In the genomic region with DNA sequence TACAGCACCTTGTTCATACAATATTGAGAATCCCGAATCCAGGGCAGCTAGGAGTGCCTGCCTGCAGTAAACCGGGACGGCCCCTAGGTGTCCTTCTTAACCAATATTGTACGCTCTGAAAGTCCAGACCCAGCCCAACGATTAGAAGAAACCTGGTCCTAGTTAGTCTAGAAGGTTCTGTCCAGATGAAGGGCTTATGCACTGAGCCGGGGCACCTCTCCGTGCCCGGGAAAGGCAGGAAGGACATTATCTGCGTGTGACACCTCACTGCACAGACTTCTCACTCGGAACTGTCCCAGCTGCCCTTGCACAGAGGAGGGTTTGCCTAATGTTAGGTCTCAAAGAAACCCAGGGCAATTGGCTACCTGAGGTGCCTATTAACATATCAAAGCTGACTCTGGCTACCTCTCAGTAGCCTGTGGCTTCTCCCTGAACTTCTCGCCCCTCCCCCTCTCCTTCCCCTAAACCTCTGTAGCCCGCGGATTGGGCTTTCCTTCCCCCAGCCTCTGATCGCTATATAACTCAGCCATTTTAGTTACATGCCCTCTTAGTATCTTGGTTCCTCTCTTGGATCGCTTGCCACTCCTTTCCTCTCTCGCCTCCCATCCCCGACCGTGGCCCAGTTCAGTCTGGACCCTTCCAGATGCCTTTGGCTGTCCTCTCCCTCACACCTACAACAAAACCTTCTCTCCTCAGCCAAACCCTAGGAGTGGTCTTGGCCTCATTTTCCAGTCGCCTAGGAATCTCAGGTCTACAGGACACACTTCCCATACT, we compare ENCODE assay signal across 8 mouse cellular contexts. TPM values are rescaled to one million over a fixed set of nuclear protein-coding genes. Genes with fewer than 3 reads are reported as not detected.
DNase-seq lines count a peak whose midpoint lies in the region; ATAC-seq and TF ChIP-seq lines count a peak whose summit lies in the region.

No protein-coding gene starts in this region.

- peak; percentile 74 for DNase-seq in 416B (ENCODE audit: low read depth)
- peak; percentile 86 for DNase-seq in liver, adult 2 months (ENCODE audit: extremely low read depth, low read depth, low spot score)
- DNase-seq in spleen, postnatal 4 days (ENCODE audit: low spot score in 2 of 2): peak; percentile 47 to 74

- TF ChIP-seq CTCF in bone marrow, adult 2 months (IDR thresholded peaks at IDR 0.05; ENCODE audit: control insufficient read depth, insufficient read depth, low read length): peak; percentile 58
- TF ChIP-seq CTCF in liver, adult 2 months (IDR thresholded peaks at IDR 0.05; ENCODE audit: low read depth, low read length): peak; percentile 84

- H3K27ac ChIP-seq in bone marrow, adult 2 months (ENCODE audit: control insufficient read depth, insufficient read depth, low read depth, low read length, poor library complexity): no peak overlapping the region
- H3K27ac ChIP-seq in embryonic facial prominence, embryonic 15.5 days (replicated peaks): no peak overlapping the region
- 0 out of 2 replicates have a peak overlapping the region, but pooled peaks have one; percentile 14 for H3K27ac ChIP-seq in heart, embryonic 12.5 days (ENCODE audit: poor library complexity, severe bottlenecking)
- H3K27ac ChIP-seq in kidney, embryonic 16.5 days (ENCODE audit: low read length): peak overlapping the region; percentile 56
- H3K27ac ChIP-seq in liver, adult 2 months (replicated peaks; ENCODE audit: insufficient read depth, low read depth, low read length): peak overlapping the region; percentile 91

- H3K9me3 ChIP-seq in embryonic facial prominence, embryonic 15.5 days (replicated peaks): no peaks in the 10 kb centered on the region
- H3K9me3 ChIP-seq in heart, embryonic 12.5 days (replicated peaks): no peaks in the 10 kb centered on the region
- no peaks in the 10 kb centered on the region for H3K9me3 ChIP-seq in kidney, embryonic 16.5 days (ENCODE audit: low read length)

- no peaks in the 10 kb centered on the region for H3K79me2 ChIP-seq in liver, adult 2 months (ENCODE audit: control insufficient read depth, insufficient read depth, low read length)
- no peaks in the 10 kb centered on the region for H3K79me2 ChIP-seq in myocyte (ENCODE audit: control insufficient read depth, insufficient read depth)

- 6% methylated on average over 19 of the region's 19 CpGs for WGBS in bone marrow, adult 2 months
- WGBS in embryonic facial prominence, embryonic 15.5 days: 4% methylated on average over 19 of the region's 19 CpGs
- 3% methylated on average over 19 of the region's 19 CpGs for WGBS in heart, embryonic 12.5 days
- WGBS in kidney, embryonic 16.5 days: 1% methylated on average over 19 of the region's 19 CpGs
- under 1% methylated on average over 19 of the region's 19 CpGs for WGBS in liver, adult 2 months

- H3K4me3 ChIP-seq in bone marrow, adult 2 months (replicated peaks; ENCODE audit: control insufficient read depth, low read depth, low read length): peak overlapping the region; percentile 33
- H3K4me3 ChIP-seq in embryonic facial prominence, embryonic 15.5 days (replicated peaks): peak overlapping the region; percentile 37
- H3K4me3 ChIP-seq in heart, embryonic 12.5 days: peak overlapping the region; percentile 20
- H3K4me3 ChIP-seq in kidney, embryonic 16.5 days (ENCODE audit: low read length): peak overlapping the region; percentile 39
- peak overlapping the region; percentile 27 for H3K4me3 ChIP-seq in liver, adult 2 months (ENCODE audit: insufficient read depth, low read depth, low read length)
- no peak overlapping the region for H3K4me3 ChIP-seq in myocyte

- H3K9ac ChIP-seq in embryonic facial prominence, embryonic 15.5 days: 0 out of 2 replicates have a peak overlapping the region, but pooled peaks have one; percentile 4
- H3K9ac ChIP-seq in heart, embryonic 12.5 days: peak overlapping the region; percentile 38
- H3K9ac ChIP-seq in kidney, embryonic 16.5 days (replicated peaks; ENCODE audit: low read length): peak overlapping the region; percentile 65
- peak overlapping the region; percentile 68 for H3K9ac ChIP-seq in liver, adult 2 months (ENCODE audit: low read depth, low read length)

- peaks cover 4% of the 10 kb centered on the region; the same call in 1 of the 2 replicates for H3K27me3 ChIP-seq in embryonic facial prominence, embryonic 15.5 days
- H3K27me3 ChIP-seq in heart, embryonic 12.5 days (replicated peaks): no peaks in the 10 kb centered on the region
- H3K27me3 ChIP-seq in kidney, embryonic 16.5 days (ENCODE audit: insufficient read depth, low read length): 0 out of 2 replicates have a peak, but pooled peaks cover 5% of the 10 kb centered on the region
- no peaks in the 10 kb centered on the region for H3K27me3 ChIP-seq in liver, adult 2 months (ENCODE audit: control insufficient read depth, insufficient read depth, low read length)
- peaks cover 5% of the 10 kb centered on the region for H3K27me3 ChIP-seq in myocyte (ENCODE audit: control insufficient read depth, insufficient read depth, insufficient read length)

- peaks cover 1% of the 10 kb centered on the region; the same call in 1 of the 2 replicates for H3K4me1 ChIP-seq in bone marrow, adult 2 months (ENCODE audit: control insufficient read depth, insufficient read depth, low read length)
- H3K4me1 ChIP-seq in embryonic facial prominence, embryonic 15.5 days: peaks cover 13% of the 10 kb centered on the region
- H3K4me1 ChIP-seq in heart, embryonic 12.5 days (replicated peaks): peaks cover 26% of the 10 kb centered on the region
- peaks cover 14% of the 10 kb centered on the region for H3K4me1 ChIP-seq in kidney, embryonic 16.5 days (ENCODE audit: insufficient read depth, low read length)
- peaks cover 22% of the 10 kb centered on the region for H3K4me1 ChIP-seq in liver, adult 2 months (ENCODE audit: control insufficient read depth, insufficient read depth, low read length)

- ATAC-seq in embryonic facial prominence, embryonic 15.5 days (ENCODE audit: insufficient number of reproducible peaks, low FRiP score, low TSS enrichment, low read depth): peak; percentile 71; the same call in 1 of the 2 replicates
- ATAC-seq in heart, embryonic 12.5 days (ENCODE audit: insufficient number of reproducible peaks, low FRiP score): peak; percentile 59; the same call in 1 of the 2 replicates
- peak; percentile 90 for ATAC-seq in kidney, embryonic 16.5 days (ENCODE audit: low FRiP score, low TSS enrichment)

- no peaks in the 10 kb centered on the region for H3K36me3 ChIP-seq in embryonic facial prominence, embryonic 15.5 days
- no peaks in the 10 kb centered on the region for H3K36me3 ChIP-seq in heart, embryonic 12.5 days
- no peaks in the 10 kb centered on the region for H3K36me3 ChIP-seq in kidney, embryonic 16.5 days (ENCODE audit: insufficient read depth, low read length)
- no peaks in the 10 kb centered on the region for H3K36me3 ChIP-seq in liver, adult 2 months (ENCODE audit: control insufficient read depth, insufficient read depth, low read length)
- H3K36me3 ChIP-seq in myocyte (ENCODE audit: control insufficient read depth, insufficient read depth): no peaks in the 10 kb centered on the region

- peak overlapping the region; percentile 69 for H3K4me2 ChIP-seq in embryonic facial prominence, embryonic 15.5 days (replicated peaks)
- H3K4me2 ChIP-seq in heart, embryonic 12.5 days: peak overlapping the region; percentile 66
- peak overlapping the region; percentile 72 for H3K4me2 ChIP-seq in kidney, embryonic 16.5 days (replicated peaks; ENCODE audit: low read depth, low read length)
- H3K4me2 ChIP-seq in myocyte (ENCODE audit: low read depth): peak overlapping the region; percentile 80

- TF ChIP-seq POLR2A in bone marrow, adult 2 months (IDR thresholded peaks at IDR 0.05; ENCODE audit: borderline replicate concordance, control insufficient read depth, low read depth, low read length): no peak
- TF ChIP-seq POLR2A in liver, adult 2 months (IDR thresholded peaks at IDR 0.05; ENCODE audit: extremely low read depth, insufficient read depth, low read length): peak; percentile 52; the same call in 1 of the 2 replicates
- TF ChIP-seq POLR2A in myocyte (IDR thresholded peaks at IDR 0.05; ENCODE audit: insufficient read length, low read depth): no peak

- H3ac ChIP-seq in myocyte (ENCODE audit: control insufficient read depth, insufficient read length): no peak overlapping the region

TF ChIP-seq in myocyte, 11 proteins besides CTCF, POLR2A, EP300 and RAD21:
- TF ChIP-seq USF1 (IDR thresholded peaks at IDR 0.05; ENCODE audit: low read depth): no peak
- no peak for TF ChIP-seq MAX (IDR thresholded peaks at IDR 0.05; ENCODE audit: low read depth)
- TF ChIP-seq TCF12 (IDR thresholded peaks at IDR 0.05; ENCODE audit: insufficient read depth, poor library complexity, severe bottlenecking): no peak
- TF ChIP-seq TCF3 (IDR thresholded peaks at IDR 0.05; ENCODE audit: insufficient read length, low read depth): no peak
- TF ChIP-seq REST (IDR thresholded peaks at IDR 0.05; ENCODE audit: insufficient read depth, insufficient read length): no peak
- TF ChIP-seq SRF (IDR thresholded peaks at IDR 0.05; ENCODE audit: control insufficient read depth, insufficient read length, low read depth): no peak
- TF ChIP-seq E2F4 (IDR thresholded peaks at IDR 0.05; ENCODE audit: insufficient read depth): no peak
- no peak for TF ChIP-seq POLR2AphosphoS2 (IDR thresholded peaks at IDR 0.05; ENCODE audit: insufficient read length, low read depth)
- no peak for TF ChIP-seq MYOD1 (IDR thresholded peaks at IDR 0.05; ENCODE audit: control insufficient read depth in 1 of 3, insufficient read length in 2 of 3, low read depth in 2 of 3)
- TF ChIP-seq CEBPB (IDR thresholded peaks at IDR 0.05; ENCODE audit: insufficient read depth, poor library complexity, severe bottlenecking): no peak
- no peak for TF ChIP-seq MYOG (IDR thresholded peaks at IDR 0.05; ENCODE audit: control insufficient read depth in 1 of 3, insufficient read depth in 1 of 3, insufficient read length in 2 of 3, low read depth in 2 of 3)

RNA-seq across cellular contexts. Expression of a gene that starts 25.6 kb away (rescaled TPM):
- polyA plus RNA-seq in bone marrow, adult 2 months (2011; ENCODE audit: insufficient read depth, insufficient read length, low replicate concordance, missing spikeins): 1.5 TPM in 1 of 2 replicates, not detected in the other
- polyA plus RNA-seq in embryonic facial prominence, embryonic 15.5 days (2015; fragmentation: Nextera tagmentation; extraction: Ambion mirVana): 10.6 and 14.4 TPM in 2 replicates
- polyA plus RNA-seq in heart, embryonic 12.5 days (2016; fragmentation: Nextera tagmentation; extraction: Ambion mirVana): 18.0 and 18.7 TPM in 2 replicates
- polyA plus RNA-seq in kidney, embryonic 16.5 days (2015; fragmentation: Nextera tagmentation; extraction: Ambion mirVana): 0.15 and 0.52 TPM in 2 replicates
- total RNA-seq in liver, adult 2 months (2014; rRNA removed): 0.27 and 0.28 TPM in 2 replicates
- polyA plus RNA-seq in liver, adult 2 months (2012; rRNA removed): 0.04 and 0.07 TPM in 2 replicates
- polyA plus RNA-seq in myocyte (2012; fragmentation: generic; extraction: Trizol): 55.6 TPM

Comparison
In these comparisons a context has a peak if more than half of its experiments do, and no peak if none do; other contexts are left out.
1. H3K27ac ChIP-seq: peak in heart, embryonic 12.5 days (single experiment), kidney, embryonic 16.5 days (single experiment) and liver, adult 2 months (single experiment); none in bone marrow, adult 2 months (single experiment) and embryonic facial prominence, embryonic 15.5 days (single experiment).
2. H3K9ac ChIP-seq: peak in every context shown above with its lines; median percentile 68 in liver, adult 2 months; 65 in kidney, embryonic 16.5 days; 38 in heart, embryonic 12.5 days; 4 in embryonic facial prominence, embryonic 15.5 days.
3. Peak in every context shown above with its lines, with median percentiles within 50 percentile points of each other: DNase-seq, ATAC-seq and H3K4me2 ChIP-seq.